Mouse (Mus musculus) MEL (cell line): ENCODE data around the gene Kcns1. TPM values are rescaled to one million over a fixed set of nuclear protein-coding genes. Genes with fewer than 3 reads are reported as not detected.
A peak's percentile ranks its signal among the peaks of the same experiment; 100 is the strongest.

ENCODE experiments used
- DNase-seq: peaks from one replicate; pipeline ENCODE4 v3.0.0; 2011; ENCODE audit warnings: low read depth, low spot score
- H3K27ac ChIP-seq: 2 replicates; pipeline ENCODE4 v1.5.1; 2012; ENCODE audit warnings: low read depth, mild to moderate bottlenecking, control low read depth, low read length, moderate library complexity; ENCODE audit not compliant: control insufficient read depth
- H3K27me3 ChIP-seq, 2 experiments: fragments of 150-350 bp in 1 of 2; sonication (generic) in 1 of 2; 2 replicates each; pipeline ENCODE4 v1.6.1; 2012; ENCODE audit warnings: low read length in 2 of 2, mild to moderate bottlenecking in 2 of 2, improper control_type of control experiment in 1 of 2, moderate library complexity in 1 of 2; ENCODE audit not compliant: insufficient read depth in 2 of 2, control insufficient read depth in 1 of 2
- H3K36me3 ChIP-seq, 2 experiments: 2 replicates each; pipeline ENCODE4 v1.6.1; 2012 to 2014; ENCODE audit warnings: low read length in 2 of 2, improper control_type of control experiment in 1 of 2, inconsistent platforms in 1 of 2, mild to moderate bottlenecking in 1 of 2; ENCODE audit not compliant: insufficient read depth in 2 of 2, control insufficient read depth in 1 of 2
- H3K4me1 ChIP-seq, 2 experiments: fragments of 150-350 bp in 1 of 2; sonication (generic) in 1 of 2; 2 replicates each; pipeline ENCODE4 v1.6.1; 2012; ENCODE audit warnings: low read length in 2 of 2, improper control_type of control experiment in 1 of 2, mild to moderate bottlenecking in 1 of 2; ENCODE audit not compliant: insufficient read depth in 2 of 2, control insufficient read depth in 1 of 2
- H3K4me3 ChIP-seq, 2 experiments: fragments of 150-350 bp in 1 of 2; sonication (generic) in 1 of 2; 2 replicates each; pipeline ENCODE4 v1.5.1; 2012; ENCODE audit warnings: low read depth in 2 of 2, low read length in 2 of 2, mild to moderate bottlenecking in 2 of 2, moderate library complexity in 2 of 2, control low read depth in 1 of 2, improper control_type of control experiment in 1 of 2; ENCODE audit not compliant: control insufficient read depth in 1 of 2, insufficient read depth in 1 of 2
- H3K79me2 ChIP-seq: 2 replicates; pipeline ENCODE4 v1.6.1; 2012; ENCODE audit warnings: mild to moderate bottlenecking, low read length, moderate library complexity; ENCODE audit not compliant: control insufficient read depth, poor library complexity, insufficient read depth
- H3K9ac ChIP-seq: 2 replicates; pipeline ENCODE4 v1.6.1; 2012; ENCODE audit warnings: low read depth, mild to moderate bottlenecking, control low read depth, low read length, moderate library complexity; ENCODE audit not compliant: control insufficient read depth, poor library complexity, severe bottlenecking
- H3K9me3 ChIP-seq: fragments of 150-350 bp; sonication (generic); replicated peaks from 2 replicates; pipeline ENCODE4 v1.6.1; 2012; ENCODE audit warnings: mild to moderate bottlenecking, low read length, improper control_type of control experiment, moderate library complexity; ENCODE audit not compliant: insufficient read depth
- BHLHE40 ChIP-seq: IDR thresholded peaks from 2 replicates; pipeline ENCODE4 v1.6.1; 2012; ENCODE audit warnings: low read depth, mild to moderate bottlenecking, inconsistent platforms, low read length, improper control_type of control experiment, borderline replicate concordance
- CHD2 ChIP-seq: IDR thresholded peaks from 2 replicates; pipeline ENCODE4 v1.6.1; 2011; ENCODE audit warnings: low read length, improper control_type of control experiment
- CTCF ChIP-seq, 3 experiments: IDR thresholded peaks in 2 of 3; conservative IDR thresholded peaks in 1 of 3; 2 replicates each; pipeline ENCODE4 v1.5.1; 2011 to 2012; ENCODE audit warnings: low read length in 3 of 3, low read depth in 2 of 3, mild to moderate bottlenecking in 2 of 3, improper control_type of control experiment in 1 of 3, inconsistent platforms in 1 of 3, mixed read lengths in 1 of 3, moderate library complexity in 1 of 3; ENCODE audit not compliant: control insufficient read depth in 1 of 3, insufficient read depth in 1 of 3, poor library complexity in 1 of 3, severe bottlenecking in 1 of 3
- EP300 ChIP-seq, 2 experiments: IDR thresholded peaks; 2 replicates each; pipeline ENCODE4 v1.6.1; 2011; ENCODE audit warnings: improper control_type of control experiment in 2 of 2, low read length in 2 of 2, low read depth in 1 of 2, mild to moderate bottlenecking in 1 of 2
- GATA1 ChIP-seq: IDR thresholded peaks from 2 replicates; pipeline ENCODE4 v1.6.1; 2011; ENCODE audit warnings: low read depth, low read length, improper control_type of control experiment
- HCFC1 ChIP-seq: IDR thresholded peaks from 2 replicates; pipeline ENCODE4 v1.6.1; 2012; ENCODE audit warnings: low read depth, mild to moderate bottlenecking, inconsistent platforms, low read length, improper control_type of control experiment, moderate library complexity
- MAFK ChIP-seq: IDR thresholded peaks from 2 replicates; pipeline ENCODE4 v1.6.1; 2011; ENCODE audit warnings: low read depth, mild to moderate bottlenecking, low read length, improper control_type of control experiment, borderline replicate concordance
- MXI1 ChIP-seq: IDR thresholded peaks from 2 replicates; pipeline ENCODE4 v1.6.1; 2011; ENCODE audit warnings: mild to moderate bottlenecking, low read depth, low read length, improper control_type of control experiment
- MYB ChIP-seq: IDR thresholded peaks from 2 replicates; pipeline ENCODE4 v1.6.1; 2011; ENCODE audit warnings: mild to moderate bottlenecking, low read depth, low read length, improper control_type of control experiment
- NELFE ChIP-seq: IDR thresholded peaks from 2 replicates; pipeline ENCODE4 v1.6.1; 2011; ENCODE audit warnings: low read depth, low read length, improper control_type of control experiment
- POLR2AphosphoS5 ChIP-seq: IDR thresholded peaks from 2 replicates; pipeline ENCODE4 v1.6.1; 2012; ENCODE audit warnings: low read depth, borderline replicate concordance, mild to moderate bottlenecking, inconsistent platforms, low read length, moderate library complexity, mixed read lengths
- RAD21 ChIP-seq: IDR thresholded peaks from 2 replicates; pipeline ENCODE4 v1.6.1; 2011; ENCODE audit warnings: mild to moderate bottlenecking, low read depth, low read length, improper control_type of control experiment
- SIN3A ChIP-seq: IDR thresholded peaks from 2 replicates; pipeline ENCODE4 v1.6.1; 2012; ENCODE audit warnings: low read length, improper control_type of control experiment, inconsistent platforms
- SMC3 ChIP-seq: IDR thresholded peaks from 2 replicates; pipeline ENCODE4 v1.6.1; 2011; ENCODE audit warnings: low read depth, low read length, improper control_type of control experiment
- TAL1 ChIP-seq: IDR thresholded peaks from 2 replicates; pipeline ENCODE4 v1.6.1; 2012; ENCODE audit warnings: mild to moderate bottlenecking, inconsistent platforms, low read length, moderate library complexity, mixed read lengths
- TBP ChIP-seq: IDR thresholded peaks from 2 replicates; pipeline ENCODE4 v1.8.0; 2011; ENCODE audit warnings: low read depth, low read length, improper control_type of control experiment
- TCF12 ChIP-seq: IDR thresholded peaks from 2 replicates; pipeline ENCODE4 v1.6.1; 2014; ENCODE audit warnings: low read depth, mild to moderate bottlenecking, inconsistent platforms, low read length, improper control_type of control experiment, moderate library complexity
- USF1 ChIP-seq: IDR thresholded peaks from 2 replicates; pipeline ENCODE4 v1.6.1; 2014; ENCODE audit warnings: low read depth, mild to moderate bottlenecking, inconsistent platforms, low read length, improper control_type of control experiment, moderate library complexity
- USF2 ChIP-seq, 2 experiments: IDR thresholded peaks; 2 replicates each; pipeline ENCODE4 v1.6.1; 2011 to 2012; ENCODE audit warnings: improper control_type of control experiment in 2 of 2, low read length in 2 of 2, borderline replicate concordance in 1 of 2, inconsistent platforms in 1 of 2, low read depth in 1 of 2, mild to moderate bottlenecking in 1 of 2; ENCODE audit not compliant: insufficient read depth in 1 of 2
- ZC3H11A ChIP-seq: IDR thresholded peaks from 2 replicates; pipeline ENCODE4 v1.6.1; 2012; ENCODE audit warnings: low read depth, mild to moderate bottlenecking, inconsistent platforms, low read length, improper control_type of control experiment
- ZMIZ1 ChIP-seq: IDR thresholded peaks from 2 replicates; pipeline ENCODE4 v1.6.1; 2012; ENCODE audit warnings: low read depth, mild to moderate bottlenecking, inconsistent platforms, low read length, improper control_type of control experiment, moderate library complexity
- ZNF384 ChIP-seq: IDR thresholded peaks from 2 replicates; pipeline ENCODE4 v1.6.1; 2012; ENCODE audit warnings: low read depth, mild to moderate bottlenecking, inconsistent platforms, low read length, improper control_type of control experiment
- polyA plus RNA-seq, 2 experiments: library from polyadenylated mRNA; stranded (reverse) in 1 of 2; unstranded in 1 of 2; fragments of >175 nt in 1 of 2; fragments of >200 nt in 1 of 2; gene quantifications; 2 replicates each; pipeline versions ENCODE4 v1.2.1 to v1.2.4; 2012; ENCODE audit warnings: low replicate concordance in 2 of 2, low read depth in 1 of 2; ENCODE audit not compliant: insufficient read length in 2 of 2, insufficient read depth in 1 of 2, missing spikeins in 1 of 2
- total RNA-seq: library from RNA; depleted of rRNA; stranded (reverse); fragments of 300-350 nt; gene quantifications from 2 replicates; pipeline ENCODE4 v1.2.3, GENCODE M21; 2012

Gene Kcns1
- total and polyA plus RNA-seq, 3 experiments = not detected

- peaks cover 0 to 5% of the 10 kb centered on the region in 2 experiments; a peak in 2 of 4 replicates for H3K36me3 ChIP-seq
- peak; percentile 48 for DNase-seq
- H3K27me3 ChIP-seq = no peaks in the 10 kb centered on the region; a peak in 1 of 4 replicates
- no peaks in the 10 kb centered on the region for H3K79me2 ChIP-seq
- H3K9ac ChIP-seq = no peak overlapping the region; the same call in 1 of the 2 replicates
- no peaks in the 10 kb centered on the region for H3K9me3 ChIP-seq
- TF ChIP-seq HCFC1 = no peak
- TF ChIP-seq USF1 = peak; percentile 38; the same call in 1 of the 2 replicates
- TF ChIP-seq MXI1 = no peak
- no peak for TF ChIP-seq ZMIZ1
- TF ChIP-seq MYB = no peak
- H3K4me3 ChIP-seq = 0 out of 4 replicates have a peak overlapping the region, but pooled peaks of 1 of the 2 experiments have one; percentile 20
- H3K4me1 ChIP-seq = peaks cover 2 to 8% of the 10 kb centered on the region in 2 experiments
- no peak overlapping the region for H3K27ac ChIP-seq
Observed at GRCm38 (mm10) chr2:164184145-164184719, 13.3 kb upstream of the Kcns1 start.

- no peak overlapping the region for H3K27ac ChIP-seq
- H3K4me1 ChIP-seq = peaks cover 2 to 8% of the 10 kb centered on the region in 2 experiments
- TF ChIP-seq RAD21 = no peak
- TF ChIP-seq MAFK = no peak
- no peak for TF ChIP-seq EP300 (IDR thresholded peaks at IDR 0.05; ENCODE audit: low read depth in 1 of 2, low read length in 2 of 2)
- no peak for TF ChIP-seq SMC3
- TF ChIP-seq GATA1 = no peak
- H3K36me3 ChIP-seq = peaks cover 0 to 5% of the 10 kb centered on the region in 2 experiments; a peak in 2 of 4 replicates
- no peak for DNase-seq
- H3K4me3 ChIP-seq = no peak overlapping the region
- H3K9ac ChIP-seq = no peak overlapping the region
- H3K9me3 ChIP-seq = no peaks in the 10 kb centered on the region
- H3K79me2 ChIP-seq = no peaks in the 10 kb centered on the region
- no peaks in the 10 kb centered on the region; a peak in 1 of 4 replicates for H3K27me3 ChIP-seq
Observed at GRCm38 (mm10) chr2:164183340-164183739, 12.4 kb upstream of the Kcns1 start.

- Histone ChIP-seq H3K79me2 (no peaks in the 10 kb centered on the region), H3K27me3 (no peaks in the 10 kb centered on the region; a peak in 1 of 4 replicates), H3K9me3 (no peaks in the 10 kb centered on the region), H3K27ac (no peak within 1 kb of the TSS), H3K36me3 (peaks cover 0 to 5% of the 10 kb centered on the region in 2 experiments; a peak in 2 of 4 replicates), H3K4me1 (peaks cover 2 to 8% of the 10 kb centered on the region in 2 experiments), H3K9ac (no peak within 1 kb of the TSS), H3K4me3 (no peak within 1 kb of the TSS)
- no peak for DNase-seq
- TF ChIP-seq NELFE = no peak
- TF ChIP-seq MAFK = no peak
- TF ChIP-seq SIN3A = no peak
- TF ChIP-seq TCF12 = no peak
- no peak for TF ChIP-seq ZMIZ1
- TF ChIP-seq POLR2AphosphoS5 = no peak
- no peak for TF ChIP-seq USF1
- TF ChIP-seq ZNF384 = no peak
- no peak for TF ChIP-seq USF2 (IDR thresholded peaks at IDR 0.05; ENCODE audit: borderline replicate concordance in 1 of 2, insufficient read depth in 1 of 2, low read depth in 1 of 2, low read length in 2 of 2)
- TF ChIP-seq BHLHE40 = no peak
- no peak for TF ChIP-seq RAD21
- TF ChIP-seq TBP = no peak
- no peak for TF ChIP-seq CHD2
- no peak for TF ChIP-seq TAL1
- no peak for TF ChIP-seq EP300 (IDR thresholded peaks at IDR 0.05; ENCODE audit: low read depth in 1 of 2, low read length in 2 of 2)
- TF ChIP-seq ZC3H11A = no peak
- TF ChIP-seq CTCF (IDR thresholded peaks at IDR 0.05 in 2 of 3, conservative IDR thresholded peaks at IDR 0.05 in 1 of 3; ENCODE audit: control insufficient read depth in 1 of 3, insufficient read depth in 1 of 3, low read depth in 2 of 3, low read length in 3 of 3, poor library complexity in 1 of 3, severe bottlenecking in 1 of 3) = no peak
Observed at GRCm38 (mm10) chr2:164182692-164183255, 11.9 kb upstream of the Kcns1 start, which contains the start of gene Wfdc5. Gene Wfdc5 (minus strand): TSS chr2:164182742.
